Mouse (Mus musculus) kidney, adult 2 months (tissue): ENCODE measurements around the gene Cmya5.

Source experiments
- CTCF ChIP-seq: fragments of 200-500 bp; conservative IDR thresholded peaks from 2 replicates; pipeline ENCODE4 v1.5.1; 2011; ENCODE audit warnings: low read depth, mild to moderate bottlenecking, control low read depth, low read length, moderate library complexity, mixed read lengths; ENCODE audit not compliant: insufficient read depth, insufficient read length
- POLR2A ChIP-seq: fragments of 200-500 bp; IDR thresholded peaks from one replicate; pipeline ENCODE4 v1.6.1; 2011; ENCODE audit warnings: low read depth, low read length, control low read depth

DNA sequence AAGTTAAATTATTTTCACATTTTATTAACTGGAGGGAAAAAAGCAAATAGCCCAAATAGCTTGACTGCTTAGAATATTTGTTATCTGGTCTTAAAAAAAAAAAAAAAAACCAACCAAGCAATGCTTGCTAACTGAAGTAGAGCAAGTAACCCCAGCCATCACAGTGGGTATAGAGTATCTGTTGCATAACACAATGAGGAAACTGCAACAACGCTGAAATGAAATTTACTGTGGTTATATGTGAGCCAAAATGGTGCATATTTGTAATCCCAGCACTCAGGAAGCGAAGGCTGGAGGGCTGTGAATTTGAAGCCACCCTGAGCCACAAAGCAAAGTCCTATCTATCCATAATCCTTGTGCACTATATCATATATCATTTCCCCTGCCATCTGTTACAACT, 35.0 kb upstream of the Cmya5 start:
- TF ChIP-seq POLR2A (no peak), CTCF (no peak)
